Mouse (Mus musculus): ENCODE data around the gene Mgat5b. TPM values are rescaled to one million over a fixed set of nuclear protein-coding genes. Genes with fewer than 3 reads are reported as not detected.
A peak's percentile ranks its signal among the peaks of the same experiment; 100 is the strongest.

Mgat5b gene
- polyA plus RNA-seq, 1 experiment from 2014 or later: 6.6 TPM

GRCm38 (mm10) chr11:116980313-116980712, 61.6 kb downstream of the Mgat5b start:
- Histone ChIP-seq H3K4me1 (replicated peaks; ENCODE audit: control insufficient read depth, insufficient read depth, low read length) (no peaks in the 10 kb centered on the region), H3K27ac (ENCODE audit: low read depth, low read length) (0 out of 2 replicates have a peak overlapping the region, but pooled peaks have one; percentile 10), H3K27me3 (ENCODE audit: control insufficient read depth, insufficient read depth, low read length) (no peaks in the 10 kb centered on the region), H3K4me3 (ENCODE audit: low read depth, low read length) (no peak overlapping the region), H3K9me3 (ENCODE audit: control insufficient read depth, low read length) (no peaks in the 10 kb centered on the region), H3K4me2 (replicated peaks; ENCODE audit: low read depth, low read length) (no peak overlapping the region), H3K9ac (ENCODE audit: low read depth, low read length) (no peak overlapping the region), H3K36me3 (ENCODE audit: control insufficient read depth, insufficient read depth, low read length) (peaks cover 5% of the 10 kb centered on the region; the same call in 1 of the 2 replicates)
- ATAC-seq (ENCODE audit: low FRiP score) (no peak), DNase-seq (ENCODE audit: low spot score) (no peak)
- WGBS: 42% methylated on average over 5 of the region's 5 CpGs

DNA sequence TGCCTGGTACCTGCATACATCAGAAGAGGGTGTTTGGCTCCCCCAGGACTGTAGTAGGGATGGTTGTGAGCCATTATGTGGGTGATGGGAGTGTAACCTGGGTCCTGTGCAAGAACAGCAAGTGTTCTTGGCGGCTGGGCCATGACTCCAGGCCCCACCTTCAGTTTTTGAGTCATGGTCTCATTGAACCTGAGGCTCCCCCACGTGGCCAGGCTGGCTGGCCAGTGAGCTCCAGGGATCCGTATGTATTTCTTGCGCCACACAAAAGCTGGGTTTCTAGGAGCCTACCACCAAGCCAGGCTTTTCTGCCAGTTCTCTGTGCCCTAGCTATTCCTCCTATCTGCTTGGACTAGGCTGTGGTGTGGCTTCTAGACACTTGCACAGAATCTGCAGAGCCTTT, 63.9 kb downstream of the Mgat5b start:
- Histone ChIP-seq H3K4me3 (ENCODE audit: low read depth, low read length) (no peak overlapping the region), H3K27me3 (ENCODE audit: control insufficient read depth, insufficient read depth, low read length) (no peaks in the 10 kb centered on the region), H3K9ac (ENCODE audit: low read depth, low read length) (no peak overlapping the region), H3K9me3 (ENCODE audit: control insufficient read depth, low read length) (no peaks in the 10 kb centered on the region), H3K36me3 (ENCODE audit: control insufficient read depth, insufficient read depth, low read length) (peaks cover 5% of the 10 kb centered on the region; the same call in 1 of the 2 replicates), H3K4me2 (replicated peaks; ENCODE audit: low read depth, low read length) (no peak overlapping the region), H3K4me1 (replicated peaks; ENCODE audit: control insufficient read depth, insufficient read depth, low read length) (no peaks in the 10 kb centered on the region), H3K27ac (ENCODE audit: low read depth, low read length) (no peak overlapping the region)
- 44% methylated on average over 4 of the region's 4 CpGs for WGBS
- no peak for ATAC-seq (ENCODE audit: low FRiP score)
- DNase-seq (ENCODE audit: low spot score): no peak

DNA sequence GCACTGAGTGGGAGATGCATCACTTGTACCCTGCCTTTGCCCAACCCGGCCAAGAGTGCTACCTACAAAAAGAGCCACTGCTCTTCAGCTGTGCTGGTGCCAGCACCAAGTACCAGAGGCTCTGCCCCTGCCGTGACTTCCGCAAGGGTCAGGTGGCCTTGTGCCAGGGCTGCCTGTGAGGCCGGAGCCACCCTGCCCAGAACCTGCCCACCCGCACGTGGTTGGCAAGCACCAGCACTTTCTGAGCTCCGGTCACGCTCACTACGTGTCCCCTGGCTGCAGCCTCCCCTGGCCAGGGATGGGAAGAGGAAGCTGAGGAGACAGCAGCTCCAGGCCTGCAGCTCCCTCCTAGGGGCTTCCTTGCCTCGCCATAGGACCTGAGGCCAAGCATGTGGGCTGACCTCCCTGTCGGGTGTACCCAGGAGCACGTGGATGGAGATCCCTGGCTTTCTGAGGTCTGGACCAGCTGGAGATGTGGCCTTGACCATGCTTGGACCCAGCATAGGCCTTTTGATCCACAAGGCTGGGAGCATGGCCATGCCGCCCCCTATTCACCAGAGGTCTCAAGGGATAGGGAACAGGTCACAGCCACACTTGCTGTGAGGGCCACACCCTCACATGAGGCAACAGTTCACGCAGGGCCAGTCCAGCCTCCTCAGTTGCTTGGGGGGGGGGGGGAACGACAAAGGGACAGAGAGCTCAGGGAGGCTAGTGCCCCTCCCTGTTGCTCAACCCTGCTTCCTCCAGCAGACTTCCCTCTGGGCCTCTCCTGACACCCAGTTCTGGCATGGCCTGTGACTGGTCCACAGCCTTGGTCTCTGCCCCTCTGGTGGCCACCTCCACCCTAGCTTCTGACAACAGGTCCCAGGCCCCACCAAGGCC, 67.1 kb downstream of the Mgat5b start:
- Histone ChIP-seq H3K36me3 (ENCODE audit: control insufficient read depth, insufficient read depth, low read length) (no peaks in the 10 kb centered on the region), H3K27me3 (ENCODE audit: control insufficient read depth, insufficient read depth, low read length) (no peaks in the 10 kb centered on the region), H3K4me3 (ENCODE audit: low read depth, low read length) (no peak overlapping the region), H3K4me2 (replicated peaks; ENCODE audit: low read depth, low read length) (no peak overlapping the region), H3K4me1 (replicated peaks; ENCODE audit: control insufficient read depth, insufficient read depth, low read length) (no peaks in the 10 kb centered on the region), H3K9me3 (ENCODE audit: control insufficient read depth, low read length) (no peaks in the 10 kb centered on the region), H3K9ac (ENCODE audit: low read depth, low read length) (no peak overlapping the region), H3K27ac (ENCODE audit: low read depth, low read length) (no peak overlapping the region)
- 85% methylated on average over 14 of the region's 15 CpGs for WGBS
- no peak for ATAC-seq (ENCODE audit: low FRiP score)
- no peak for DNase-seq (ENCODE audit: low spot score)

- Histone ChIP-seq H3K4me2 (replicated peaks; ENCODE audit: low read depth, low read length) (no peak overlapping the region), H3K9me3 (ENCODE audit: control insufficient read depth, low read length) (no peaks in the 10 kb centered on the region), H3K27ac (ENCODE audit: low read depth, low read length) (no peak overlapping the region), H3K36me3 (ENCODE audit: control insufficient read depth, insufficient read depth, low read length) (no peaks in the 10 kb centered on the region), H3K4me3 (ENCODE audit: low read depth, low read length) (no peak overlapping the region), H3K27me3 (ENCODE audit: control insufficient read depth, insufficient read depth, low read length) (no peaks in the 10 kb centered on the region), H3K9ac (ENCODE audit: low read depth, low read length) (no peak overlapping the region), H3K4me1 (replicated peaks; ENCODE audit: control insufficient read depth, insufficient read depth, low read length) (no peaks in the 10 kb centered on the region)
- ATAC-seq (ENCODE audit: low FRiP score) (no peak), DNase-seq (ENCODE audit: low spot score) (no peak)
- 55% methylated on average over 8 of the region's 8 CpGs for WGBS
Observed at GRCm38 (mm10) chr11:116988131-116988530, 69.5 kb downstream of the Mgat5b start.

GRCm38 (mm10) chr11:116990231-116990630, 71.6 kb downstream of the Mgat5b start:
- H3K27ac ChIP-seq (ENCODE audit: low read depth, low read length): peak overlapping the region; percentile 56; the same call in 1 of the 2 replicates
- ATAC-seq (ENCODE audit: low FRiP score): no peak
- H3K9me3 ChIP-seq (ENCODE audit: control insufficient read depth, low read length): no peaks in the 10 kb centered on the region
- DNase-seq (ENCODE audit: low spot score): no peak
- H3K9ac ChIP-seq (ENCODE audit: low read depth, low read length): no peak overlapping the region
- H3K4me1 ChIP-seq (replicated peaks; ENCODE audit: control insufficient read depth, insufficient read depth, low read length): no peaks in the 10 kb centered on the region
- no peak overlapping the region for H3K4me2 ChIP-seq (replicated peaks; ENCODE audit: low read depth, low read length)
- no peaks in the 10 kb centered on the region for H3K36me3 ChIP-seq (ENCODE audit: control insufficient read depth, insufficient read depth, low read length)
- 58% methylated on average over 7 of the region's 7 CpGs for WGBS
- H3K27me3 ChIP-seq (ENCODE audit: control insufficient read depth, insufficient read depth, low read length): no peaks in the 10 kb centered on the region; the same call in 1 of the 2 replicates
- no peak overlapping the region for H3K4me3 ChIP-seq (ENCODE audit: low read depth, low read length)

GRCm38 (mm10) chr11:116991410-116991809, 72.7 kb downstream of the Mgat5b start:
- Histone ChIP-seq H3K4me1 (replicated peaks; ENCODE audit: control insufficient read depth, insufficient read depth, low read length) (no peaks in the 10 kb centered on the region), H3K4me3 (ENCODE audit: low read depth, low read length) (no peak overlapping the region), H3K27ac (ENCODE audit: low read depth, low read length) (peak overlapping the region; percentile 36), H3K9me3 (ENCODE audit: control insufficient read depth, low read length) (no peaks in the 10 kb centered on the region), H3K9ac (ENCODE audit: low read depth, low read length) (no peak overlapping the region), H3K36me3 (ENCODE audit: control insufficient read depth, insufficient read depth, low read length) (no peaks in the 10 kb centered on the region), H3K27me3 (ENCODE audit: control insufficient read depth, insufficient read depth, low read length) (no peaks in the 10 kb centered on the region; the same call in 1 of the 2 replicates), H3K4me2 (replicated peaks; ENCODE audit: low read depth, low read length) (no peak overlapping the region)
- 69% methylated on average over 8 of the region's 8 CpGs for WGBS
- peak; percentile 27 for DNase-seq (ENCODE audit: low spot score)
- no peak for ATAC-seq (ENCODE audit: low FRiP score)

- WGBS: 70% methylated on average over 6 of the region's 6 CpGs
Observed at GRCm38 (mm10) chr11:116991964-116992363, 73.3 kb downstream of the Mgat5b start.

GRCm38 (mm10) chr11:116994095-116994582, 75.5 kb downstream of the Mgat5b start:
- 1% methylated on average over 18 of the region's 18 CpGs for WGBS
- Histone ChIP-seq H3K36me3 (ENCODE audit: control insufficient read depth, insufficient read depth, low read length) (no peaks in the 10 kb centered on the region), H3K4me1 (replicated peaks; ENCODE audit: control insufficient read depth, insufficient read depth, low read length) (no peaks in the 10 kb centered on the region), H3K4me2 (replicated peaks; ENCODE audit: low read depth, low read length) (peak overlapping the region; percentile 44), H3K9ac (ENCODE audit: low read depth, low read length) (0 out of 2 replicates have a peak overlapping the region, but pooled peaks have one; percentile 16), H3K4me3 (ENCODE audit: low read depth, low read length) (peak overlapping the region; percentile 16), H3K27ac (ENCODE audit: low read depth, low read length) (peak overlapping the region; percentile 36; the same call in 1 of the 2 replicates), H3K9me3 (ENCODE audit: control insufficient read depth, low read length) (no peaks in the 10 kb centered on the region), H3K27me3 (ENCODE audit: control insufficient read depth, insufficient read depth, low read length) (no peaks in the 10 kb centered on the region; the same call in 1 of the 2 replicates)
- peak; percentile 65 for ATAC-seq (ENCODE audit: low FRiP score)
- peak; percentile 85 for DNase-seq (ENCODE audit: low spot score)

More at GRCm38 (mm10) chr11:116991964-116992363, 73.3 kb downstream of the Mgat5b start:
- no peaks in the 10 kb centered on the region for H3K9me3 ChIP-seq (ENCODE audit: control insufficient read depth, low read length)
- H3K27ac ChIP-seq (ENCODE audit: low read depth, low read length): peak overlapping the region; percentile 36; the same call in 1 of the 2 replicates
- DNase-seq (ENCODE audit: low spot score) (no peak), ATAC-seq (ENCODE audit: low FRiP score) (no peak)
- no peak overlapping the region for H3K4me2 ChIP-seq (replicated peaks; ENCODE audit: low read depth, low read length)
- no peak overlapping the region for H3K9ac ChIP-seq (ENCODE audit: low read depth, low read length)
- no peaks in the 10 kb centered on the region for H3K36me3 ChIP-seq (ENCODE audit: control insufficient read depth, insufficient read depth, low read length)
- H3K4me3 ChIP-seq (ENCODE audit: low read depth, low read length): no peak overlapping the region
- H3K4me1 ChIP-seq (replicated peaks; ENCODE audit: control insufficient read depth, insufficient read depth, low read length): no peaks in the 10 kb centered on the region
- H3K27me3 ChIP-seq (ENCODE audit: control insufficient read depth, insufficient read depth, low read length): no peaks in the 10 kb centered on the region; the same call in 1 of the 2 replicates
